Mouse (Mus musculus): Measurements from ENCODE around the gene Sema3b.

The Sema3b gene

DNA sequence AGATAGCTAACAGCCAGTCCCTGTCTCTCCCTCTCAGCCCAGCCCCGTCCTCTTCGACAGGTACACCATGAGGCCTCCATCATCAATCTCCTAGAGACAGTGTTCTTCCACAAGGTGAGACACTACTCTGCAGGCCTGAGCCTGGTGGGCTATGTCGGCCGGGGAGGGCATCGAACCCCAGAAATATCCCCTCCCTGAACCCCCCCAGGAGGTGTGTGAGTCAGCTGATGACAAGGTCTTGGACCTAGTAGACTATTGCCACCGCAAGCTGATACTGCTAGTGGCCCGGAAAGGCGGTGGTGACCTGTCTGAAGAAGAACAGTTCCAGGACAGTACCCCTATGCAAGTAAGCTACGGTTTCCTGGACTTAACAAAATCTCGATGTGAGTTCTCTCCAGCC is 60.2 kb downstream of the Sema3b start:
- DNase-seq (ENCODE audit: low read depth, low spot score): no peak

DNA sequence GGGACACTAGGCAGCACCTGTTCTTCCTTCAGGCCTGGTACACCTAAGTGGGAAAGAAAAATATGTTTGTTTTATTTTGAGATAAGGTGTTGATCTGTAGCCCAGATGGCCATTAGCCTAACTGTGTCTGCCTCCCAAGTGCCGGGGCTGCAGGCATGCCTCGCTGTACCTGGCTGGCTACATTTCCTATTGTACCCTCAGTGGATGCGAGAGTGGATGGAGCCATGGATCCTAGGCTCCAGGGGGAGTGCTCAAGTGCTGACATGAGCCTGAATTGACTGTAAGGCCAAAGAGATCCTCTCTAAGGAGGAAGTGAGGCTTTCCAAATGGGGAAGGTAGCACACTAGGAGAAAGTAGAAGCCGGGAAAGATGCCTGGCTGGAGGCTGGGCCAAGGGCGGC is 61.1 kb downstream of the Sema3b start:
- DNase-seq (ENCODE audit: low read depth, low spot score): no peak

All from c-Kit-negative CD71-positive TER-119-positive erythroid progenitor cells, embryonic 14.5 days (primary cell).